Mouse (Mus musculus) lung, adult 2 months (tissue): ENCODE results near the gene Shroom3.

Experiments used
- CTCF ChIP-seq: fragments of 200-500 bp; IDR thresholded peaks from 2 replicates; pipeline ENCODE4 v1.5.1; 2011; ENCODE audit warnings: mild to moderate bottlenecking, low read length, control low read depth; ENCODE audit not compliant: insufficient read depth
- POLR2A ChIP-seq: fragments of 200-500 bp; IDR thresholded peaks from 2 replicates; pipeline ENCODE4 v1.6.1; 2011; ENCODE audit warnings: low read depth, mild to moderate bottlenecking, control low read depth, low read length, borderline replicate concordance; ENCODE audit errors: extremely low read depth

- TF ChIP-seq POLR2A (no peak), CTCF (no peak)
These were observed 235.6 kb downstream of the Shroom3 start for GRCm38 (mm10) chr5:92918866-92919265.
